Mouse (Mus musculus) liver, adult 2 months (tissue): Measurements from ENCODE around the gene Slc25a41.

Experiments used
- CTCF ChIP-seq: fragments of 200-500 bp; IDR thresholded peaks from 2 replicates; pipeline ENCODE4 v1.5.1; 2011; ENCODE audit warnings: low read depth, low read length, control low read depth
- POLR2A ChIP-seq: fragments of 200-500 bp; IDR thresholded peaks from 2 replicates; pipeline ENCODE4 v1.6.1; 2011; ENCODE audit warnings: low read length, control low read depth; ENCODE audit not compliant: insufficient read depth; ENCODE audit errors: extremely low read depth

DNA sequence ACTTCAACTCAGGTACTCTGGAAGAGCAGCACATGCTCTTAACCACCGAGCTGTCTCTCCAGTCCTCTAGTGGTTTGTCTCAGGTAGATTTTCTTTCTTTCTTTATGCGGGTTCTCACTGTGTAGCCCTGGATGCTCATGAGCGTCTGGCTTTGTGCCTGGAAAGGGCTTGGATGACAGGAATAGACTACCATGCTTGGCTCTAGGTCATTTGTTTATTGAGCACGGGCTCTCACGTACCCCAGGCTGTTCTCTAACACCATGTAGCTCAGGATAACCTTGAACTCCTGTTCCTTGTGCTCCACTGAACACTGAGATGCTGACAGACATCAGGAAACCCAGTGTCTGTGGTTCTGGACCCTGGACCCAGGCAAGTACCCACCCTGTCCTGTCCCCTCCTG lies 41.0 kb upstream of the Slc25a41 start:
- TF ChIP-seq CTCF: no peak
- no peak for TF ChIP-seq POLR2A
